Mouse (Mus musculus) ES-Bruce4 (cell line): Measurements from ENCODE around the gene Hist1h2ag.
A peak's percentile ranks its signal among the peaks of the same experiment; 100 is the strongest.

Source experiments
- CTCF ChIP-seq: IDR thresholded peaks from one replicate; pipeline ENCODE4 v1.8.1; 2011; ENCODE audit warnings: low read depth, low read length
- POLR2A ChIP-seq: IDR thresholded peaks from one replicate; pipeline ENCODE4 v1.8.1; 2011; ENCODE audit warnings: low read length; ENCODE audit not compliant: insufficient read depth

GRCm38 (mm10) chr13:22050591-22051522 lies 8.1 kb upstream of the Hist1h2ag start:
- TF ChIP-seq CTCF (peak; percentile 62), POLR2A (no peak)
